Mouse (Mus musculus): ENCODE measurements around the gene Tmem163. TPM values are rescaled to one million over a fixed set of nuclear protein-coding genes. Genes with fewer than 3 reads are reported as not detected.

Tmem163 gene
- total and polyA plus RNA-seq, 3 experiments, result 4.5 to 10.0 (median 8.1) TPM

DNA sequence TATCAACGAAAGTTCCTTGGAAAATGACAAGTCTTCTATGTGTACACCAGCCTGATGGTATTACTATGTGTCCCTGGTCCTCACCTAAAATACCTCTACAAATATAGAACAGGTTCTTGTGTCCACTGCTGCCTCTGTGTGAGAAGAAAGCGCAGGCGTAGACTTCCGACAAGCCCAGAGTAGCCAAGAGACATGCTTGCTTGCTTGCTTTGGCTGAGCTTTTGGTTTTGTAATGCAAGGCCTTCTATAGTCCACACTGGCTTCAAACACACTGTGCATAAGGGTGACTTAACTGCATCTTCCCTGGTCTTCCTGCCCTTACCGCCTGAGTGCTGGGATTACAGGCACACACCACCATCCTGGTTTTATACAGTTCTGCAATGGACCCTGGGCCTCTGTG lies 212.1 kb downstream of the Tmem163 start:
- Histone ChIP-seq H3K27me3 (replicated peaks) (no peaks in the 10 kb centered on the region), H3K79me2 (replicated peaks; ENCODE audit: control insufficient read depth, extremely low read depth, insufficient read depth, poor library complexity, severe bottlenecking) (no peaks in the 10 kb centered on the region), H3K4me2 (ENCODE audit: insufficient read depth, low read depth, poor library complexity, severe bottlenecking) (no peak overlapping the region), H3K9me3 (replicated peaks; ENCODE audit: low read length) (no peaks in the 10 kb centered on the region), H3K36me3 (replicated peaks in 1 of 2; ENCODE audit: control insufficient read depth in 1 of 2, insufficient read depth in 1 of 2, low read length in 1 of 2) (peaks cover 5 to 60% of the 10 kb centered on the region in 2 experiments), H3K27ac (ENCODE audit: insufficient read depth, low read depth) (no peak overlapping the region), H3K4me1 (ENCODE audit: control insufficient read depth in 1 of 2, insufficient read depth in 2 of 2) (peaks cover 0 to 14% of the 10 kb centered on the region in 2 experiments; a peak in 2 of 4 replicates), H3K9ac (ENCODE audit: insufficient read depth, low read depth) (no peak overlapping the region), H3K4me3 (replicated peaks in 1 of 3; ENCODE audit: low read depth in 2 of 3, low read length in 2 of 3, poor library complexity in 1 of 3) (no peak overlapping the region)
- no peak for DNase-seq (ENCODE audit: extremely low read depth)
- dilution Hi-C loops (cut with MboI; ENCODE audit: extremely low pct_ligation_motif_present, extremely low pct_unique_long_range_greater_than_20kb, low sequenced_read_pairs), result no loop called here
- in situ Hi-C loops (cut with MboI; ENCODE audit: low pct_ligation_motif_present, low pct_unique_long_range_greater_than_20kb, low sequenced_read_pairs), result no loop called here
- TF ChIP-seq SMC3 (IDR thresholded peaks at IDR 0.05; ENCODE audit: low read depth, low read length), result no peak
- no peak for TF ChIP-seq MAFK (IDR thresholded peaks at IDR 0.05; ENCODE audit: insufficient replicate concordance, low read length)
- no peak for TF ChIP-seq ZKSCAN1 (IDR thresholded peaks at IDR 0.05; ENCODE audit: borderline replicate concordance, low read depth, low read length)
- TF ChIP-seq BHLHE40 (IDR thresholded peaks at IDR 0.05; ENCODE audit: low read depth, low read length), result no peak
- TF ChIP-seq UBTF (IDR thresholded peaks at IDR 0.05; ENCODE audit: low read depth, low read length), result no peak
- no peak for TF ChIP-seq CHD2 (IDR thresholded peaks at IDR 0.05; ENCODE audit: low read length)
- TF ChIP-seq ZMIZ1 (IDR thresholded peaks at IDR 0.05; ENCODE audit: low read depth, low read length), result no peak
- no peak for TF ChIP-seq CHD1 (IDR thresholded peaks at IDR 0.05; ENCODE audit: low read depth, low read length)
- no peak for TF ChIP-seq GABPA (IDR thresholded peaks at IDR 0.05; ENCODE audit: insufficient replicate concordance, low read depth, low read length)
- TF ChIP-seq CTCF (conservative IDR thresholded peaks at IDR 0.05 in 1 of 2, IDR thresholded peaks at IDR 0.05 in 1 of 2; ENCODE audit: low read depth in 2 of 2, low read length in 2 of 2), result no peak
- no peak for TF ChIP-seq ELF1 (IDR thresholded peaks at IDR 0.05; ENCODE audit: low read depth, low read length)
- TF ChIP-seq EP300 (IDR thresholded peaks at IDR 0.05; ENCODE audit: low read length), result no peak
- no peak for TF ChIP-seq JUND (conservative IDR thresholded peaks at IDR 0.05; ENCODE audit: low read depth, low read length)
- no peak for TF ChIP-seq HCFC1 (IDR thresholded peaks at IDR 0.05; ENCODE audit: low read depth, low read length)

DNA sequence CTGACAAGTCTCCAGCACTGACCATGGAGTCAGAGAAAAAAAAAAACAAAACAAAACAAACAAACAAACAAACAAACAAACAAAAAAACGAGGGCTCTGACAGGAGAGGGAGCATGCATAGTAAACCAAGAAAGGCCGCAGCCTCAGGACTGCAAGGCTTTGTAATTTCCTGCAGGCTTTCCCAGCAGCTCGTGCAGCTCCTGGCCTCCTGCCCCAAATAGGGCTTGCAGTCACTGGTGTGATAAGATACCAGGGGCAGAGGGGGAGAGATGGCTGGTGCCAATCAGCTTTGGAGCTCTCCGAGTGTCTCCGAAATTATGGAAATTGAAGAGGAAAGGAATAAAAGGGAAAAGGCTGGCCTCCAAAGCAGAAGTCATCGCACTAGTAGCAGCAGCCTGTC lies 214.1 kb downstream of the Tmem163 start:
- H3K9ac ChIP-seq (ENCODE audit: insufficient read depth, low read depth), result no peak overlapping the region
- H3K27me3 ChIP-seq (replicated peaks), result no peaks in the 10 kb centered on the region
- dilution Hi-C loops (cut with MboI; ENCODE audit: extremely low pct_ligation_motif_present, extremely low pct_unique_long_range_greater_than_20kb, low sequenced_read_pairs) (no loop called here), in situ Hi-C loops (cut with MboI; ENCODE audit: low pct_ligation_motif_present, low pct_unique_long_range_greater_than_20kb, low sequenced_read_pairs) (no loop called here)
- no peak overlapping the region for H3K4me2 ChIP-seq (ENCODE audit: insufficient read depth, low read depth, poor library complexity, severe bottlenecking)
- no peak for DNase-seq (ENCODE audit: extremely low read depth)
- H3K36me3 ChIP-seq (replicated peaks in 1 of 2; ENCODE audit: control insufficient read depth in 1 of 2, insufficient read depth in 1 of 2, low read length in 1 of 2), result peaks cover 0 to 52% of the 10 kb centered on the region in 2 experiments
- H3K9me3 ChIP-seq (replicated peaks; ENCODE audit: low read length), result no peaks in the 10 kb centered on the region
- H3K4me3 ChIP-seq (replicated peaks in 1 of 3; ENCODE audit: low read depth in 2 of 3, low read length in 2 of 3, poor library complexity in 1 of 3), result no peak overlapping the region
- no peaks in the 10 kb centered on the region for H3K79me2 ChIP-seq (replicated peaks; ENCODE audit: control insufficient read depth, extremely low read depth, insufficient read depth, poor library complexity, severe bottlenecking)
- TF ChIP-seq GABPA (IDR thresholded peaks at IDR 0.05; ENCODE audit: insufficient replicate concordance, low read depth, low read length) (no peak), TBP (conservative IDR thresholded peaks at IDR 0.05; ENCODE audit: low read depth, low read length) (no peak), SMC3 (IDR thresholded peaks at IDR 0.05; ENCODE audit: low read depth, low read length) (no peak), ZMIZ1 (IDR thresholded peaks at IDR 0.05; ENCODE audit: low read depth, low read length) (no peak), ETS1 (conservative IDR thresholded peaks at IDR 0.05; ENCODE audit: low read depth, low read length) (no peak), MEF2A (IDR thresholded peaks at IDR 0.05; ENCODE audit: borderline replicate concordance, low read depth, low read length) (no peak), MAX (IDR thresholded peaks at IDR 0.05; ENCODE audit: low read length) (no peak), PAX5 (IDR thresholded peaks at IDR 0.05; ENCODE audit: low read length) (no peak), CHD2 (IDR thresholded peaks at IDR 0.05; ENCODE audit: low read length) (no peak)
- peaks cover 0 to 33% of the 10 kb centered on the region in 2 experiments; a peak in 3 of 4 replicates for H3K4me1 ChIP-seq (ENCODE audit: control insufficient read depth in 1 of 2, insufficient read depth in 2 of 2)
- no peak overlapping the region for H3K27ac ChIP-seq (ENCODE audit: insufficient read depth, low read depth)
